Mouse (Mus musculus) liver, adult 2 months (tissue): ENCODE results near the gene Mecom. TPM values are rescaled to one million over a fixed set of nuclear protein-coding genes. Genes with fewer than 3 reads are reported as not detected.

Source experiments
- DNase-seq: peaks from one replicate; pipeline ENCODE4 v3.0.0-alpha.2; 2011; ENCODE audit warnings: low read depth, low spot score; ENCODE audit errors: extremely low read depth
- H3K27ac ChIP-seq: fragments of 200-500 bp; replicated peaks from 2 replicates; pipeline ENCODE4 v1.5.1; 2012; ENCODE audit warnings: low read depth, mild to moderate bottlenecking, control low read depth, inconsistent platforms, low read length; ENCODE audit not compliant: insufficient read depth
- H3K27me3 ChIP-seq: fragments of 200-500 bp; 2 replicates; pipeline ENCODE4 v1.6.1; 2012; ENCODE audit warnings: mild to moderate bottlenecking, moderate library complexity, low read length, inconsistent platforms; ENCODE audit not compliant: control insufficient read depth, insufficient read depth
- H3K36me3 ChIP-seq: fragments of 200-500 bp; 2 replicates; pipeline ENCODE4 v1.6.1; 2012; ENCODE audit warnings: low read length, inconsistent platforms; ENCODE audit not compliant: control insufficient read depth, insufficient read depth
- H3K4me1 ChIP-seq: fragments of 200-500 bp; 2 replicates; pipeline ENCODE4 v1.6.1; 2011; ENCODE audit warnings: low read length; ENCODE audit not compliant: control insufficient read depth, insufficient read depth
- H3K4me3 ChIP-seq: fragments of 200-500 bp; 2 replicates; pipeline ENCODE4 v1.5.1; 2011; ENCODE audit warnings: low read depth, mild to moderate bottlenecking, control low read depth, low read length, moderate library complexity; ENCODE audit not compliant: insufficient read depth
- H3K79me2 ChIP-seq: fragments of 200-500 bp; 2 replicates; pipeline ENCODE4 v1.6.1; 2012; ENCODE audit warnings: inconsistent platforms, mild to moderate bottlenecking, low read length, moderate library complexity; ENCODE audit not compliant: control insufficient read depth, insufficient read depth
- H3K9ac ChIP-seq: fragments of 200-500 bp; 2 replicates; pipeline ENCODE4 v1.6.1; 2012; ENCODE audit warnings: low read depth, mild to moderate bottlenecking, control low read depth, inconsistent platforms, low read length
- CTCF ChIP-seq: fragments of 200-500 bp; IDR thresholded peaks from 2 replicates; pipeline ENCODE4 v1.5.1; 2011; ENCODE audit warnings: low read depth, low read length, control low read depth
- POLR2A ChIP-seq: fragments of 200-500 bp; IDR thresholded peaks from 2 replicates; pipeline ENCODE4 v1.6.1; 2011; ENCODE audit warnings: low read length, control low read depth; ENCODE audit not compliant: insufficient read depth; ENCODE audit errors: extremely low read depth
- WGBS: fragments of 180-500 bp; shearing (Covaris S2); methylation state at CpG from one replicate; pipeline ENCODE4 v1.1.7; 2018; 5-methylcytosine and 5-hydroxymethylcytosine counted together
- polyA plus RNA-seq: library from polyadenylated mRNA; depleted of rRNA; stranded (reverse); fragments of >200 nt; gene quantifications from 2 replicates; pipeline ENCODE4 v1.2.3, GENCODE M21; 2012
- total RNA-seq: library from RNA; depleted of rRNA; stranded (reverse); fragments of >200 nt; gene quantifications from 2 replicates; pipeline ENCODE4 v1.2.3, GENCODE M21; 2014

The Mecom gene
- total and polyA plus RNA-seq, 2 experiments, result 0.39 to 1.4 TPM

DNA sequence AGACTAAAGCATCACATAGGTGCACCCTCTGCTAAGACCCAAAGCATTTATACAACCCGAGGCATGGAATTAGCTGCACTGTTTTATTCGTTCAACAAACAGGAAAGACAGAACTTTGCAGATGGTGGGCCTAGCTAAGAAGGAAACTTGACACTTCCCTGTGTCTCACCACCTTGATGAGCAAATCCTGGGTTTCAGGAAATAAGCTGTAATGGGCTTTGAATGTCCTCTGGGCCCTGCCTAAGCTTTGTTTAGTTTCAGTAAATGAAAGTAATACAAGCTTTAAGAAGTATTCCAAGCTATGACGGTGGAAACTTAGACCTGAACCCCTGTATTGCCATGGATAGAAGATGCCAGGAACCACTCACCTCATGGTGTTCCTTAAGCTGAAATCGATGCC lies 383.0 kb downstream of the Mecom start:
- Histone ChIP-seq H3K9ac (no peak overlapping the region), H3K27me3 (no peaks in the 10 kb centered on the region), H3K4me3 (no peak overlapping the region), H3K4me1 (no peaks in the 10 kb centered on the region), H3K27ac (no peak overlapping the region), H3K36me3 (no peaks in the 10 kb centered on the region), H3K79me2 (no peaks in the 10 kb centered on the region)
- DNase-seq, result no peak
- TF ChIP-seq POLR2A (no peak), CTCF (no peak)
- WGBS, result 65% methylated on average over 4 of the region's 4 CpGs

DNA sequence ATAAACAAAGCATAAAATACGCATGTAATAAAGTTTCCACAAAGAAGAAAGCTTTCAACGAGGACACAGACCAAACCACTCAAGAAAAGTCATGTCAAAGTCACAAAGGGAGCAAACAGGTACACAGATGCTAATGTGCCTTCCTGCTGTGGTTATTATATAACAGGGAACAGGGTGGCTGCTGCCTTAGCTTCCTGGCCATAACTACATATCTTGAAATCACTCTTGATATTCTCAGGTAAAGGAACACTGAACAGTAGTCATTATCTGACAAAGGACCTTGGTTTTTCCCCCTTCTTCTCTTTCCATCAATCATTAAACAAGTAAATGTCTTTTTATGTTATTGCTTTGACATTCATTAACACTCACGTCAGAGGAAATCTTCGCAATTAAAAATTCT lies 384.4 kb downstream of the Mecom start:
- H3K9ac ChIP-seq, result no peak overlapping the region
- DNase-seq, result no peak
- H3K27me3 ChIP-seq, result no peaks in the 10 kb centered on the region
- H3K4me1 ChIP-seq, result no peaks in the 10 kb centered on the region
- H3K79me2 ChIP-seq, result no peaks in the 10 kb centered on the region
- WGBS, result 82% methylated on average over 4 of the region's 4 CpGs
- no peak overlapping the region for H3K4me3 ChIP-seq
- TF ChIP-seq CTCF (no peak), POLR2A (no peak)
- no peak overlapping the region for H3K27ac ChIP-seq
- H3K36me3 ChIP-seq, result no peaks in the 10 kb centered on the region

DNA sequence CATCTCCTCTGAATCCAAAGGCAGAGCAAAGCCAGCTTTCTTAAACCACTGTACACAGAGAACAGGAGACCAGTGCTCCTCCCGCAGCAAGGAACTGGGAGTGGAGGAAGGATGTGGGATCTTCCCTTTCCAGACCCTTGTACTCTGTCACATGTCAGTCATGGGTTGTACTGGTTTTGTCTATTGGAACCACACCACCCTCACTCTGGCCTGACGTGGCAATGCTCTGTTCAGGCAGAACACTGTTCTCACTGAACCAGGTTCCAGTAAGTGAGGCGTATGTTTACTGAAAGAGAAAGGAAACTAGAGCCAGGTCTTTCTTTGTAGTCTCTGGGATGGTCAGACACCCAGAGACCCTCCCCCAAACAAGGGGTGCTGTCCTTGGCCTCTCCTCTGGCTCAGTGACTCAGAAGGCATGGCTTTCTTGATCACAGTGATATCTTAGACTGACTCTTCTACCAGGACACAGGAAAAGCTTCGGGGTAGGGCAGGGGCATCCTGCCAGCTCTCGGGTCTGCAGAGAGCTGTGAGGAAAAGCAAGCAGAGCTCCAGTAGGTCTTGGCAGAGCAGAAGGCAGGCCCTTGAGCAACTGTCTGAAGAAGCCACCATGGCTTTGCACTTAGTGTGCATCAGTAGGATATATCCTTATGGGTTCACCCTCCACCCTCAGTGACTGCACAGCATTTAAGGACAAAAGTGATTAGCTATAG lies 386.7 kb downstream of the Mecom start:
- Histone ChIP-seq H3K27ac (no peak overlapping the region), H3K4me3 (no peak overlapping the region), H3K27me3 (no peaks in the 10 kb centered on the region), H3K79me2 (no peaks in the 10 kb centered on the region), H3K4me1 (no peaks in the 10 kb centered on the region), H3K9ac (no peak overlapping the region), H3K36me3 (no peaks in the 10 kb centered on the region)
- 62% methylated on average over 5 of the region's 5 CpGs for WGBS
- DNase-seq, result no peak
- TF ChIP-seq POLR2A (no peak), CTCF (no peak)

DNA sequence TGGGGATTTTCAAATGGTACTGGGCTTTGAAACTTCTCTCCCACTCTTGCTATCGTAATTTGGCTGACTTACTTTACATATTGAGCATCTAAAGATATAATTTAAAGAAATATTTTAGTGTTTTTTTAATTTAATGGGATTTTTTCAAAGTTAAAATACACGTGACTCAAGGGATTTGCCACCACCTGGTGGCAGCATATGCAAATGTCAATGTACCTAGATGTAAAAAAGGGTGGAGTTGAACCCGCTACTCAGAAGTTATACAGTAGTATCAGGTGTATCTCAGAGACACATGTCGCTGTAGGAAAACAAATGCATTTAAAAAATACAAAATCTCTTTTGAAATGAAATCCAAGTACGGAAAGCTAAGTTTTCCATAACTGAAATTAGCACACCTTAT lies 387.5 kb downstream of the Mecom start:
- TF ChIP-seq POLR2A (no peak), CTCF (0 out of 2 replicates have a peak, but pooled peaks have one; percentile 6)
- Histone ChIP-seq H3K36me3 (no peaks in the 10 kb centered on the region), H3K79me2 (no peaks in the 10 kb centered on the region), H3K9ac (no peak overlapping the region), H3K27ac (no peak overlapping the region), H3K4me1 (no peaks in the 10 kb centered on the region), H3K4me3 (no peak overlapping the region), H3K27me3 (no peaks in the 10 kb centered on the region)
- DNase-seq, result no peak
- WGBS, result 75% methylated on average over 5 of the region's 5 CpGs

DNA sequence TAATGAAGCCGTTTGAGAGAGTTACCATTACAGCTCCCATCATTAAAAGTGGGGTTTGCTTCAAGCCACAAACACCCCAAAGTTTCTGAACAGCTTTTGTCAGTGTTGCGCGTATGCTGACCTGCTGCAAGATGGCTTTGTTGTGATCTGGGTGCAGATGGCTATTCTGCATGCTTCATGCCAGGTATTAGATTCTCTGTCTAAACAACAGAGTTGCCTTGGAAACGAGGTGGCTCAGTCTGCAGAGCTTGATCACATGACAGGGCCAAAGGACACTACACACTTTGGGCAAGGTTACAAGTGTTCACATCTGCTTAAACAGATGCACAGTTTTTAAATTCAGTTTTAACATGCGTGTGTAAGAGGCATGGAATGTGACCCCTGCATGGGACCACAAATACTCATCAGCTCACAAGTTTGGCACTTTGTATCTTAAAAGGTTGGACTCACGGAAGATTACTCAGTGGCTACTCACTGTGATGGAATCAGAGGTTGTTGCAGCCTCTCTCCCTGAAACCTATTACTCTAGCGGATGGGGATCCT lies 390.6 kb downstream of the Mecom start:
- 80% methylated on average over 7 of the region's 7 CpGs for WGBS
- TF ChIP-seq CTCF (no peak), POLR2A (no peak)
- peak; percentile 11 for DNase-seq
- Histone ChIP-seq H3K4me1 (no peaks in the 10 kb centered on the region), H3K27ac (no peak overlapping the region), H3K79me2 (no peaks in the 10 kb centered on the region), H3K27me3 (no peaks in the 10 kb centered on the region), H3K36me3 (no peaks in the 10 kb centered on the region), H3K9ac (no peak overlapping the region), H3K4me3 (no peak overlapping the region)

DNA sequence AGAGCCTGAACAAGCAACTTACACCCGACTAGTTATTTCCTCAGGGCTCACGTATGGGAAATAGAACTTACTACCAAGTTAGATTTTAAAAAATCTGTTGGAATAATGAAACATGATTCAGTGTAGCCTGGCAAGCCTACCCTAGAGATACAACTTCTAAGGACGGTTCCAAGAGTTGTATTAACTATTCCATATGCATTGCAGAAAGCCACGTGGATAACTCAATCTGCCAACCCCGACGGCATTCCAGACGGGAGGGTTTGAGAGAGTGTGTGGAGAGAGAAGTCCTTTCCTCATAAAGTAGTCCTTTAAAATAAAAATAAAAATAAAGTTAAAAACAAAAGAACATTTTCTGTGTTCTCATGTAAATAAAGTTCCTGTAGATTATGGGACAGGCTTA lies 393.4 kb downstream of the Mecom start:
- Histone ChIP-seq H3K79me2 (no peaks in the 10 kb centered on the region), H3K36me3 (no peaks in the 10 kb centered on the region), H3K27me3 (no peaks in the 10 kb centered on the region), H3K4me1 (no peaks in the 10 kb centered on the region), H3K9ac (no peak overlapping the region), H3K27ac (no peak overlapping the region), H3K4me3 (no peak overlapping the region)
- WGBS, result 94% methylated on average over 7 of the region's 7 CpGs
- TF ChIP-seq POLR2A (no peak), CTCF (no peak)
- DNase-seq, result no peak
